Mouse (Mus musculus) hindbrain, embryonic 14.5 days (tissue): ENCODE results near the gene Mrps18a. TPM values are rescaled to one million over a fixed set of nuclear protein-coding genes. Genes with fewer than 3 reads are reported as not detected.

Experiments used
- ATAC-seq: fragments of 200-750 bp; cut with Nextera tagmentation; 2 replicates; pipeline ENCODE4 v1.8.0; 2017; ENCODE audit warnings: moderate number of reproducible peaks, mild to moderate bottlenecking, moderate TSS enrichment, moderate library complexity; ENCODE audit not compliant: low FRiP score
- DNase-seq: peaks from one replicate; pipeline ENCODE4 v3.0.0-alpha.2; 2015; ENCODE audit warnings: low spot score
- H3K27ac ChIP-seq: fragments of 300-500 bp; sonication (generic); 2 replicates; pipeline ENCODE4 v1.5.1; 2014; ENCODE audit warnings: mild to moderate bottlenecking, moderate library complexity
- H3K27me3 ChIP-seq: fragments of 300-500 bp; sonication (generic); 2 replicates; pipeline ENCODE4 v1.6.1; 2014; ENCODE audit warnings: mild to moderate bottlenecking, low read length, mixed read lengths; ENCODE audit not compliant: control insufficient read depth, insufficient read depth
- H3K36me3 ChIP-seq: fragments of 300-500 bp; sonication (generic); replicated peaks from 2 replicates; pipeline ENCODE4 v1.6.1; 2014; ENCODE audit not compliant: control insufficient read depth, insufficient read depth
- H3K4me1 ChIP-seq: fragments of 300-500 bp; sonication (generic); replicated peaks from 2 replicates; pipeline ENCODE4 v1.6.1; 2014; ENCODE audit warnings: antibody characterized with exemption, low read length, mixed read lengths; ENCODE audit not compliant: control insufficient read depth, insufficient read depth
- H3K4me2 ChIP-seq: fragments of 300-500 bp; sonication (generic); replicated peaks from 2 replicates; pipeline ENCODE4 v1.6.1; 2014; ENCODE audit warnings: mild to moderate bottlenecking, moderate library complexity
- H3K4me3 ChIP-seq: fragments of 300-500 bp; sonication (generic); replicated peaks from 2 replicates; pipeline ENCODE4 v1.5.1; 2014; ENCODE audit warnings: mild to moderate bottlenecking, low read length
- H3K9ac ChIP-seq: fragments of 300-500 bp; sonication (generic); 2 replicates; pipeline ENCODE4 v1.6.1; 2014
- H3K9me3 ChIP-seq: fragments of 300-500 bp; sonication (generic); 2 replicates; pipeline ENCODE4 v1.6.1; 2016; ENCODE audit warnings: low read length; ENCODE audit not compliant: control insufficient read depth
- WGBS: fragments of 180-500 bp; shearing (Covaris S2); extraction: QIAGEN DNeasy Blood & Tissue Kit; methylation state at CpG from one replicate; pipeline ENCODE4 v1.1.7; 2014; 5-methylcytosine and 5-hydroxymethylcytosine counted together
- polyA plus RNA-seq: library from polyadenylated mRNA; unstranded; fragments of >200 nt; fragmentation: Nextera tagmentation; extraction: Ambion mirVana; gene quantifications from 2 replicates; pipeline ENCODE4 v1.2.1, GENCODE M21; 2014

The Mrps18a gene
- polyA plus RNA-seq, 1 experiment from 2014 or later, result 148 TPM

GRCm38 (mm10) chr17:46116881-46117280 is 6.1 kb downstream of the Mrps18a start:
- Histone ChIP-seq H3K4me3 (no peak overlapping the region), H3K36me3 (peaks cover 31% of the 10 kb centered on the region)
- ATAC-seq, result no peak

GRCm38 (mm10) chr17:46117623-46118422 is 7.0 kb downstream of the Mrps18a start:
- no peak overlapping the region for H3K27ac ChIP-seq
- H3K4me1 ChIP-seq, result no peaks in the 10 kb centered on the region
- no peaks in the 10 kb centered on the region for H3K9me3 ChIP-seq
- H3K36me3 ChIP-seq, result peaks cover 40% of the 10 kb centered on the region
- no peak for DNase-seq
- WGBS, result 75% methylated on average over 13 of the region's 13 CpGs
- no peak overlapping the region for H3K9ac ChIP-seq
- H3K27me3 ChIP-seq, result no peaks in the 10 kb centered on the region
- no peak overlapping the region for H3K4me2 ChIP-seq
- no peak for ATAC-seq
- no peak overlapping the region for H3K4me3 ChIP-seq

More at GRCm38 (mm10) chr17:46116881-46117280, 6.1 kb downstream of the Mrps18a start:
- Histone ChIP-seq H3K9ac (no peak overlapping the region), H3K27me3 (no peaks in the 10 kb centered on the region), H3K4me1 (no peaks in the 10 kb centered on the region), H3K27ac (no peak overlapping the region), H3K4me2 (no peak overlapping the region), H3K9me3 (no peaks in the 10 kb centered on the region)
- no peak for DNase-seq
- 91% methylated on average over 3 of the region's 3 CpGs for WGBS

DNA sequence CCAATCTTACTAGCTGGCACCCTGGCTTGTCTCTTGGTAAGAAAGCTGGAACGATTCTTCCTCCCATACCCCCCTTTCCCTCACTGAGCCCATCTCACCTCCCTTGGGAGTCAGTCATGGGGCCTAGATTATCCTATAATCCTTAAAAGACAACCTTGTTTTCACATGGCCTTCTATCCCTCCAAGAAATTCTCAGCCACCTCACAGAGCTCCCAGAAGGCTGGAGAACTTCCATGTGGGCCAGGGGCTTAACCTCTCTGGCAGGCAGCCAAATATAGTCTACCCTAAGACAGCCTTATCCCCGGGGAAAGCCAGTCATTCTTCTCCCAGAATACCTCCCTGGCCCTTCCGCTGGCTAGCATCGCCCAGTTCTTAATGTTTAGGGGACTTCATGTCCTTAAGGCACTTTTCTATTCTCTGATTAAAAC is 7.7 kb downstream of the Mrps18a start:
- WGBS, result 55% methylated on average over 4 of the region's 4 CpGs
- DNase-seq (no peak), ATAC-seq (no peak)
- Histone ChIP-seq H3K9ac (no peak overlapping the region), H3K27ac (no peak overlapping the region), H3K4me2 (no peak overlapping the region), H3K4me3 (no peak overlapping the region), H3K4me1 (no peaks in the 10 kb centered on the region), H3K9me3 (no peaks in the 10 kb centered on the region), H3K27me3 (no peaks in the 10 kb centered on the region), H3K36me3 (peaks cover 46% of the 10 kb centered on the region)

- Histone ChIP-seq H3K4me2 (no peak overlapping the region), H3K4me3 (no peak overlapping the region), H3K36me3 (peaks cover 58% of the 10 kb centered on the region), H3K4me1 (no peaks in the 10 kb centered on the region), H3K27ac (no peak overlapping the region), H3K9me3 (no peaks in the 10 kb centered on the region), H3K9ac (no peak overlapping the region), H3K27me3 (no peaks in the 10 kb centered on the region)
- ATAC-seq (no peak), DNase-seq (no peak)
- WGBS, result 92% methylated on average over 10 of the region's 10 CpGs
These were observed 8.9 kb downstream of the Mrps18a start for GRCm38 (mm10) chr17:46119641-46120040.

DNA sequence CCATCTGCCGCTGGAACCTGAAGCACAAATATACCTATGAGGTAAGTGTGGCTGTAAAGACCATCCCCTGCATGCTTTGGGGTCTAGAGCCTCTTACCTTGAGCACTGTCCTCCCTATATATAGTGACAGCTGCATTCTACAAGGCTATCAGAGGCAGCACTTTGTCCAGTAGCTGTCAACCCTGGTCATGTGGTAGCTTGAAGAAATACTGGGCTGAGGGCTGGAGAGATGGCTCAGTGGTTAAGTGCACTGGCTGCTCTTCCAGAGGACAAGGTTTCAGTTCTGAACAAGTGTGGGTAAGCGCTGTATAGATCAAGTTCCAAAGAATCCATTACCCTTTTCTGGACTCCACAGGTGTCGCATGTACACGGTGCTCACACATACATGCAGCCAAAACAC is 12.0 kb downstream of the Mrps18a start:
- no peak overlapping the region for H3K4me2 ChIP-seq
- no peak overlapping the region for H3K4me3 ChIP-seq
- no peak for DNase-seq
- H3K4me1 ChIP-seq, result no peaks in the 10 kb centered on the region
- peaks cover 85% of the 10 kb centered on the region for H3K36me3 ChIP-seq
- H3K9me3 ChIP-seq, result no peaks in the 10 kb centered on the region
- H3K27ac ChIP-seq, result no peak overlapping the region
- 96% methylated on average over 4 of the region's 4 CpGs for WGBS
- no peak for ATAC-seq
- no peak overlapping the region for H3K9ac ChIP-seq
- H3K27me3 ChIP-seq, result no peaks in the 10 kb centered on the region

GRCm38 (mm10) chr17:46123285-46123684 is 12.5 kb downstream of the Mrps18a start:
- no peak for DNase-seq

GRCm38 (mm10) chr17:46123953-46124700 is 13.3 kb downstream of the Mrps18a start:
- ATAC-seq, result no peak
- Histone ChIP-seq H3K4me1 (no peaks in the 10 kb centered on the region), H3K4me2 (no peak overlapping the region), H3K9ac (no peak overlapping the region), H3K36me3 (peaks cover 86% of the 10 kb centered on the region), H3K9me3 (no peaks in the 10 kb centered on the region), H3K4me3 (no peak overlapping the region), H3K27me3 (no peaks in the 10 kb centered on the region), H3K27ac (no peak overlapping the region)
- no peak for DNase-seq
- WGBS, result 93% methylated on average over 12 of the region's 12 CpGs

More at GRCm38 (mm10) chr17:46123285-46123684, 12.5 kb downstream of the Mrps18a start:
- H3K27me3 ChIP-seq, result no peaks in the 10 kb centered on the region
- no peaks in the 10 kb centered on the region for H3K4me1 ChIP-seq
- H3K27ac ChIP-seq, result no peak overlapping the region
- H3K36me3 ChIP-seq, result peaks cover 85% of the 10 kb centered on the region
- no peaks in the 10 kb centered on the region for H3K9me3 ChIP-seq
- no peak overlapping the region for H3K4me3 ChIP-seq
- WGBS, result 98% methylated on average over 4 of the region's 4 CpGs
- no peak overlapping the region for H3K9ac ChIP-seq
- no peak for ATAC-seq
- no peak overlapping the region for H3K4me2 ChIP-seq

GRCm38 (mm10) chr17:46126608-46127007 is 15.8 kb downstream of the Mrps18a start:
- Histone ChIP-seq H3K4me2 (no peak overlapping the region), H3K9ac (no peak overlapping the region), H3K9me3 (no peaks in the 10 kb centered on the region), H3K4me1 (no peaks in the 10 kb centered on the region), H3K36me3 (peaks cover 87% of the 10 kb centered on the region), H3K27me3 (no peaks in the 10 kb centered on the region), H3K4me3 (no peak overlapping the region), H3K27ac (no peak overlapping the region)
- ATAC-seq (no peak), DNase-seq (no peak)
- WGBS, result 90% methylated on average over 6 of the region's 6 CpGs

DNA sequence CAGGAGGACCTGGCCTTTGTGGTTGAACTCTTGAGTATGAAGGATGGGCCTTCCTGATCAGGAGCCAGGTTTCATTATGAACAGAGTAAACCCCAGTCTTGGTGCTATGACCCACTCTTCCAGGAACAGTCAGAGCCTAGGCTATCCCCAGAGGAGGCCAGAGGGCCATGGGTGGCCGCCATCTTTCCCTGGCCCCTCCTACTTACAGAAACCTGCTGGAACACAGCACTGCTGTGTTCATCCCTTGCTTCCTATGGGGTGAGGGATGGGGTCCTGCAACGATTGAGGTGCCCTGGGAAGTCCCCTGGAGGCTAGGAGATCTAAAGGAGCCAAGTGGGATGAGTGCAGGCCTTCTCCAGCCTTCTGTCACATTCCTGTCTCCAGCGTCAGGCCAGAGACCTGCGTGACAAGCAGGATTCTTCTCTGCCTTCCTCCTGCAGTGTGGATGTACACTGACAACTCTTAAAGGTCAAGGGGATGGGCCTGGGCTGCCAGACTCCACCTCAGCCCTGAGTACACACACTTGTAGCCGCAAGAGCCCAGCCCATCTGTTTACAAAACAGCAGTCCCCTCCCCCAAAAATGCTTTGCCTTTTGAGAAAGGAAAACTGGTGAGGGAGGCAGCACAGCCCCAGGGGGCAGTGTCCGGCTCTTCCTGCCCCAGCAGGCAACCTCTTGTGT is 17.2 kb downstream of the Mrps18a start:
- Histone ChIP-seq H3K9me3 (no peaks in the 10 kb centered on the region), H3K4me1 (no peaks in the 10 kb centered on the region), H3K27me3 (no peaks in the 10 kb centered on the region), H3K36me3 (peaks cover 74% of the 10 kb centered on the region), H3K4me2 (no peak overlapping the region), H3K27ac (no peak overlapping the region), H3K9ac (no peak overlapping the region), H3K4me3 (no peak overlapping the region)
- 81% methylated on average over 6 of the region's 6 CpGs for WGBS
- DNase-seq (no peak), ATAC-seq (no peak)
